Mouse (Mus musculus) liver, embryonic 14.5 days (tissue): ENCODE results near the gene Git2.
A peak's percentile ranks its signal among the peaks of the same experiment; 100 is the strongest.

ENCODE experiments used
- CTCF ChIP-seq: IDR thresholded peaks from 2 replicates; pipeline ENCODE4 v1.5.1; 2016; ENCODE audit warnings: antibody characterized with exemption, low read depth, control low read depth
- EP300 ChIP-seq: IDR thresholded peaks from 2 replicates; pipeline ENCODE4 v1.6.1; 2016; ENCODE audit warnings: antibody characterized with exemption, low read depth

DNA sequence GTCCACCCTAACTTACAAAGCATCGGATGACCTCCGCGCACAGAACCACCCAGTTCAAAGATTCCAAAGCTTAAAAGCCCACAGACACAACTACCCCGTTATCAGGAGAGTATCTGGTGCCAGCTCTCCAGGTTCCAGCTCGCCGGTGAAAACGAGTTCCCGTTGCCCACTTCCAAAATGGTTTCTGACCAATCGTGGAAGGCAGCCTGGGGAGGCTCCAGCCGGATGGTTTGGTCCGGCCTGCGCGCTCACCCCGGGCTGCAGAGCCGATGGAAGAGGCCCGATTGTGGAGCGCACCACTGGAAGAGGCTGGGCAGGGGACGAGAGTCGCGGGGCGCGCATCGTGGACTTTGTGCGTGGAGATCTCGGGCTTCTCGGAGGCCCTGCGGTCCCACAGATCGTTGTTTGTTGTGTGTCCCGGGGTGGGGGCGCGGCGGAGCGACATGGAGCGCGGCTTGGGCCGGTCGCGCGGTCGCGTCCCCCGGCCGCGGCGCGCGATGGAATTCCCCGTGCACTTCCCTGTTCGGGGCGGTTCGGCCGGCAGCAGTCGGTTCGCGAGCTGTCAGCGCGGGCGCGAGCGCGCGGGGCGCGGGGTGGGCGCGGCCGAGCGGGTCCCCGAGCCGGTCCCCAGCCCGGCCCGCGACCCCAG lies 790 bp downstream of the Git2 start, which contains the start of gene Ankrd13a:
- TF ChIP-seq CTCF (no peak), EP300 (peak; percentile 56; the same call in 1 of the 2 replicates)
